Mouse (Mus musculus): Measurements from ENCODE around the gene Clta. TPM values are rescaled to one million over a fixed set of nuclear protein-coding genes. Genes with fewer than 3 reads are reported as not detected.

The Clta gene
- polyA plus RNA-seq, 1 experiment from 2014 or later, result 293 TPM

DNA sequence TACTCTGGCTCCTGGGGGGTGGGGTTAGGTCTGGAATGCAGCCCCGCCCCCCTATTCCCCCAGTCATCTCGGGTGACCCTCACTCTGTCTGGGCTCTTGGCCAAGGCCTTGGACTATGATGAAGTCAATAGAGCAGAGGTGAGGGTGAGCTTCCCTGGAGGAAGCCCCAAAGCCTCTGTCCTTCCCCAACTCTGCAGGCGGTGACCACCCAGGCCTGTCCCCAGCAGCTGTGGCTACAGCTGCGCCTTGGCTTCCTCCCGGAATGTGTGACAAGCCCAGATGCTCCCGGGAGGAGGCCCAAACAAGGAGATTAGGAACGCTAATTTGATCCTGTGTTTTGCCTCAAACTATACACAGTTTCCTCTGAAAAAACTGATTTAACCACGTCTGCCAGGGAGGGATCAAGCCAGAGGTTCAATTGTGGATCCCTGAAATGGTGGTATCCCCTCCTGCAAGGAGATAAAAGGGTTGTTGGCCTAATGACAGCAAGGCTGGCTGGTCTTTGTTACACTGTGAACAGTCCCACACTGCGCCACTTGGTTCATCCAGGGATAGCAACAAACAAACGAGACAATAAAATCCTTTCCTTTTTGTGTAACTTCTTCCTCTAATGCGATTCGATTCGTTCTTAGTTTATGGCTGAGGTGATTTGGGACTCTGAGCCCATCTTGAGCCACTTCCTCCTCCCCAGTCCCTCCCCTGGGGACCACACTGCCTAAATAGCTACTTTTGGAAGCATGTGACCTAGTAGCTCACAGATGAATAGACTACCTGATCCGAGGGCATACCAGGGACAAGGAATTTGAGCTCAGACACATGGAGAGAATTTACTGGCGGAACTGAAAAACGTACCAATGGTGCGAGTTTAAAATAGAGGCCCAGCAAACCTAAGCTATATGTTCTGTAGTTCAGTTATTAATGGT, 25.5 kb upstream of the Clta start:
- peak; percentile 76; the same call in 1 of the 2 replicates for ATAC-seq (replicated peaks; ENCODE audit: low FRiP score, low read depth)
- no peak overlapping the region for H3K4me2 ChIP-seq (ENCODE audit: low read length)
- no peak overlapping the region for H3K4me3 ChIP-seq (replicated peaks; ENCODE audit: low read depth, low read length)
- no peaks in the 10 kb centered on the region for H3K27me3 ChIP-seq (ENCODE audit: insufficient read depth, low read length)
- no peak overlapping the region for H3K9ac ChIP-seq (ENCODE audit: low read depth, low read length)
- TF ChIP-seq CTCF (IDR thresholded peaks at IDR 0.05; ENCODE audit: low read depth), result 0 out of 2 replicates have a peak, but pooled peaks have one; percentile 12
- DNase-seq (ENCODE audit: low spot score), result peak; percentile 87
- H3K9me3 ChIP-seq (replicated peaks; ENCODE audit: low read length), result no peaks in the 10 kb centered on the region
- WGBS, result 27% methylated on average over 17 of the region's 17 CpGs
- peak overlapping the region; percentile 82 for H3K27ac ChIP-seq
- no peaks in the 10 kb centered on the region for H3K36me3 ChIP-seq (ENCODE audit: insufficient read depth, low read length)
- peaks cover 5% of the 10 kb centered on the region; the same call in 1 of the 2 replicates for H3K4me1 ChIP-seq (replicated peaks; ENCODE audit: insufficient read depth, low read length)

DNA sequence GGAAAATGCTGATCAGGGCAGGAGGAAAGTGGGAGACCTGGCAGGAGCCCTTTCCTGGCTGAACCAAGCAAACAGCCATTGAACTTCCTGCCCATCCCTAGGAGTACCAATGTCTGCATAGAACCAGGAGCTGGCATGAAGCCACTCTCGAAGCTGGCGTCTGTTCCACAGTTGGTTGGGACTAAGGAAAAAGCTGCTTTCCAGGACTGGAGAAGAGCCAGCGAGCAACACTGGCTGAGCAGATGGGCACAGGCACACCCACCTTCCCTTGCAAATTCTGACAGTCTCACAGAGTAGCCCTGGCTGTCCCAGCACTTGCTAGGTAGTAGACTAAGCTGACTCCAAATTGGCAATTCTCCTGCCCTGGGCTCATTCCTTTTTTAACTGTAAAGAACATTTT, 24.5 kb upstream of the Clta start:
- Histone ChIP-seq H3K4me1 (replicated peaks; ENCODE audit: insufficient read depth, low read length) (peaks cover 5% of the 10 kb centered on the region; the same call in 1 of the 2 replicates), H3K36me3 (ENCODE audit: insufficient read depth, low read length) (no peaks in the 10 kb centered on the region), H3K27me3 (ENCODE audit: insufficient read depth, low read length) (no peaks in the 10 kb centered on the region), H3K4me3 (replicated peaks; ENCODE audit: low read depth, low read length) (no peak overlapping the region), H3K27ac (0 out of 2 replicates have a peak overlapping the region, but pooled peaks have one; percentile 82), H3K9me3 (replicated peaks; ENCODE audit: low read length) (no peaks in the 10 kb centered on the region), H3K9ac (ENCODE audit: low read depth, low read length) (no peak overlapping the region), H3K4me2 (ENCODE audit: low read length) (no peak overlapping the region)
- DNase-seq (ENCODE audit: low spot score) (no peak), ATAC-seq (replicated peaks; ENCODE audit: low FRiP score, low read depth) (no peak)
- 75% methylated on average over 3 of the region's 3 CpGs for WGBS
- TF ChIP-seq CTCF (IDR thresholded peaks at IDR 0.05; ENCODE audit: low read depth), result no peak

DNA sequence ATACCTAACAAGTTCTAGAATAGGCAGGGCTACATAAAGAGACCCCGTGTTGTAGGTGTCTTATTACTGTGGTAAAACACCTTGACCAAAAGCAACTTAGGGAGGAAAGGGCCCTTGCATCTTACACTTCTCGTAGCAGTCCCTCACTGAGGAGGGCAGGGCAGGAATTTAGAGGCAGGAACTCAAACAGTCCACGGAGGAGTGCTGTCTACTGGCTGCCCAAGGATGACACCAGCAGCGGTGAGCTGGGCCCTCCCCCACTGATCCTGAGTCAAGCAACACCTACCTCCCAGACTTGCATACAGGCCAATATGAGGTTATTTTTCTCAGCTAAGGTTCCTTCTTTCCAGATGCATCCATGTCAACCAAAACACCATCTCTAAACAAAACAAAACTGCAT, 24.0 kb upstream of the Clta start:
- Histone ChIP-seq H3K27me3 (ENCODE audit: insufficient read depth, low read length) (no peaks in the 10 kb centered on the region), H3K9ac (ENCODE audit: low read depth, low read length) (no peak overlapping the region), H3K27ac (no peak overlapping the region), H3K9me3 (replicated peaks; ENCODE audit: low read length) (no peaks in the 10 kb centered on the region), H3K4me1 (replicated peaks; ENCODE audit: insufficient read depth, low read length) (peaks cover 5% of the 10 kb centered on the region; the same call in 1 of the 2 replicates), H3K4me2 (ENCODE audit: low read length) (no peak overlapping the region), H3K36me3 (ENCODE audit: insufficient read depth, low read length) (no peaks in the 10 kb centered on the region), H3K4me3 (replicated peaks; ENCODE audit: low read depth, low read length) (no peak overlapping the region)
- no peak for ATAC-seq (replicated peaks; ENCODE audit: low FRiP score, low read depth)
- no peak for TF ChIP-seq CTCF (IDR thresholded peaks at IDR 0.05; ENCODE audit: low read depth)
- 73% methylated on average over 4 of the region's 4 CpGs for WGBS
- DNase-seq (ENCODE audit: low spot score), result no peak

DNA sequence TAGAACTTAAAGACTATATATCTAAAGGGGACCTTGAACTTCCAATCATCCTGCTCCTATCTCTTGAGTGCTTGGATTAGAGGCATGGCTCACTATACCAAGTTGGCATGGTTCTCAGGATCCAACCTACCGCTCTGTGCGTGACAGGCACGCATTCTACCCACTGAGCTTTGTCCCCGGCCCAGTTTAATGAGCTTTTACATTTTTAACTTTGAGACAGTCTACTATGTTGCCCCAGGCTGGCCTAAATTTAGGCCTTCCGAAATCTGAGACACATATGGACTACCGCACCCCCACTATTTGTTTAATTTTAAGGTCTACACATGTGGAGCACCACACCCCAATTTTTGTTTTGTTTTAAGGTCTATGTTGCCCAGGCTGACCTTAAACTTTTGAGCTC, 23.4 kb upstream of the Clta start:
- H3K27me3 ChIP-seq (ENCODE audit: insufficient read depth, low read length), result no peaks in the 10 kb centered on the region
- no peak for TF ChIP-seq CTCF (IDR thresholded peaks at IDR 0.05; ENCODE audit: low read depth)
- no peak overlapping the region for H3K27ac ChIP-seq
- DNase-seq (ENCODE audit: low spot score) (no peak), ATAC-seq (replicated peaks; ENCODE audit: low FRiP score, low read depth) (no peak)
- no peaks in the 10 kb centered on the region for H3K9me3 ChIP-seq (replicated peaks; ENCODE audit: low read length)
- 95% methylated on average over 6 of the region's 6 CpGs for WGBS
- no peak overlapping the region for H3K9ac ChIP-seq (ENCODE audit: low read depth, low read length)
- no peaks in the 10 kb centered on the region for H3K36me3 ChIP-seq (ENCODE audit: insufficient read depth, low read length)
- peaks cover 5% of the 10 kb centered on the region; the same call in 1 of the 2 replicates for H3K4me1 ChIP-seq (replicated peaks; ENCODE audit: insufficient read depth, low read length)
- H3K4me2 ChIP-seq (ENCODE audit: low read length), result no peak overlapping the region
- H3K4me3 ChIP-seq (replicated peaks; ENCODE audit: low read depth, low read length), result no peak overlapping the region

DNA sequence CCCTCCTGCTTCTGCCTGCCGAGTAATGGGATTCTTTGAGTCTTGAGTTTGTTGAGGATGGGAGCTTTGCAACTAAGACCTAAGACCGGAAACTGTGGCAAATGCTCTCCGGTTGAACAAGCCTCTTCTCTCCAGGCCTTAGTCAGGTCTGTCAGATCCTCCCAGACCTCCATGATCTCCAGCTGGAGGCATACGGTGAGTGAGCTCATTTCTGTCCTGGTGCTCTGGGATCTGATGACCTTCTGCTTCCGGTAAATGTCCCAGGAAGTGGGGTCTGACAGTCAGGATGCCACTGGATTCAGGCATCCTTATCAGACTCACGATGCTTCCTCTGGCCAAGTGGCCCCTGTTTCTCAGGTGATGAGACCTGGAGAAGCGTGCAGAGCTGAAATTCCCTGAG, 23.0 kb upstream of the Clta start:
- no peak for TF ChIP-seq CTCF (IDR thresholded peaks at IDR 0.05; ENCODE audit: low read depth)
- Histone ChIP-seq H3K9ac (ENCODE audit: low read depth, low read length) (no peak overlapping the region), H3K4me1 (replicated peaks; ENCODE audit: insufficient read depth, low read length) (peaks cover 5% of the 10 kb centered on the region; the same call in 1 of the 2 replicates), H3K4me2 (ENCODE audit: low read length) (no peak overlapping the region), H3K4me3 (replicated peaks; ENCODE audit: low read depth, low read length) (no peak overlapping the region), H3K36me3 (ENCODE audit: insufficient read depth, low read length) (no peaks in the 10 kb centered on the region), H3K27ac (no peak overlapping the region), H3K9me3 (replicated peaks; ENCODE audit: low read length) (no peaks in the 10 kb centered on the region), H3K27me3 (ENCODE audit: insufficient read depth, low read length) (no peaks in the 10 kb centered on the region)
- 85% methylated on average over 7 of the region's 7 CpGs for WGBS
- DNase-seq (ENCODE audit: low spot score) (no peak), ATAC-seq (replicated peaks; ENCODE audit: low FRiP score, low read depth) (no peak)

DNA sequence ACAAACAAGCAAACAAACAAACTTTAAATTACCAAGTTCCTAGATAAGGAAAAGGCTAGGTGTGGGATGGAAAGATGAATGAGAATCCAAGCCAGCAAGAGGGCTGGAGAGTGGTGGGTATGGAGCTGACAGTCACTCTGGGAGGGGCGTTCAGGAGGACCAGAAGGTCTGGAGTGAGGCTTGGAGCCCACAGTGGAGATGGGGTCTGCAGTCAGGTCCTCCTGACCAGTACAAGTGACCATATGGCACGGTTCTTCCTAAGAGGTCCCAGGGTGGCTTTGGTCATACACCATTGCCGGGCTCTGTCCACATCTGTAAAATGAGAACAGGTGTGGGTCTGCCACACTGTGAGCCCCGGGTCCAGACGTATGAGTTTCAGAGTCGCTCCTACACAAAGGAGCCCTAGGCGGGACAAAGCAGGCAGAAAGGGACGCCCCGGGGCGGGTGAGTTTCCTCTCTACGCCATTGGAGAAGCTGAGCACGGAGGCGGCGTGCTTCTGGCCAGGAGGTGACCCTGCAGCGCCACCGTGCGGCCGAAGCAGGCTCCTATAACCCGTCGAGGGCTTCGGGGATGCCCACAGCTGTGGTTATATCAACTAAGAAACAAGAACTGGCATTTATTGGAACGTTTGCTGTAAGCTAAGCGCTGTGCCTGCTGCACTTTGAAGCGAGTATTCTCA, 22.1 kb upstream of the Clta start:
- no peaks in the 10 kb centered on the region for H3K36me3 ChIP-seq (ENCODE audit: insufficient read depth, low read length)
- H3K27ac ChIP-seq, result no peak overlapping the region
- 2% methylated on average over 24 of the region's 24 CpGs for WGBS
- ATAC-seq (replicated peaks; ENCODE audit: low FRiP score, low read depth), result peak; percentile 87
- H3K4me3 ChIP-seq (replicated peaks; ENCODE audit: low read depth, low read length), result peak overlapping the region; percentile 11; the same call in 1 of the 2 replicates
- DNase-seq (ENCODE audit: low spot score), result peak; percentile 96
- no peaks in the 10 kb centered on the region for H3K9me3 ChIP-seq (replicated peaks; ENCODE audit: low read length)
- H3K4me1 ChIP-seq (replicated peaks; ENCODE audit: insufficient read depth, low read length), result peaks cover 5% of the 10 kb centered on the region; the same call in 1 of the 2 replicates
- peak overlapping the region; percentile 49 for H3K4me2 ChIP-seq (ENCODE audit: low read length)
- peak; percentile 98 for TF ChIP-seq CTCF (IDR thresholded peaks at IDR 0.05; ENCODE audit: low read depth)
- no peaks in the 10 kb centered on the region for H3K27me3 ChIP-seq (ENCODE audit: insufficient read depth, low read length)
- H3K9ac ChIP-seq (ENCODE audit: low read depth, low read length), result peak overlapping the region; percentile 24

All from kidney, postnatal 0 days (tissue).